Mouse (Mus musculus): ENCODE data around the gene Prr5. TPM values are rescaled to one million over a fixed set of nuclear protein-coding genes. Genes with fewer than 3 reads are reported as not detected.

The Prr5 gene
- polyA plus RNA-seq, 1 experiment from 2014 or later, result 27.8 TPM

GRCm38 (mm10) chr15:84641127-84641526 lies 28.3 kb upstream of the Prr5 start:
- Histone ChIP-seq H3K36me3 (ENCODE audit: insufficient read depth) (no peaks in the 10 kb centered on the region), H3K4me2 (no peak overlapping the region), H3K27ac (ENCODE audit: low read depth) (no peak overlapping the region), H3K4me3 (ENCODE audit: low read depth, low read length) (no peak overlapping the region), H3K4me1 (ENCODE audit: insufficient read depth) (no peaks in the 10 kb centered on the region), H3K9ac (no peak overlapping the region), H3K27me3 (ENCODE audit: insufficient read depth, low read length) (no peaks in the 10 kb centered on the region), H3K9me3 (ENCODE audit: low read depth, low read length) (peaks cover 3% of the 10 kb centered on the region; the same call in 1 of the 2 replicates)
- no peak for TF ChIP-seq CTCF (IDR thresholded peaks at IDR 0.05; ENCODE audit: low read depth)
- DNase-seq (no peak), ATAC-seq (ENCODE audit: insufficient read depth) (no peak)
- WGBS, result 45% methylated on average over 5 of the region's 5 CpGs

GRCm38 (mm10) chr15:84641948-84642347 lies 27.5 kb upstream of the Prr5 start:
- 90% methylated on average over 1 of the region's 1 CpGs for WGBS
- DNase-seq (no peak), ATAC-seq (ENCODE audit: insufficient read depth) (no peak)
- TF ChIP-seq CTCF (IDR thresholded peaks at IDR 0.05; ENCODE audit: low read depth), result no peak
- no peak overlapping the region for H3K9ac ChIP-seq
- no peak overlapping the region for H3K4me3 ChIP-seq (ENCODE audit: low read depth, low read length)
- H3K4me2 ChIP-seq, result no peak overlapping the region
- H3K27ac ChIP-seq (ENCODE audit: low read depth), result no peak overlapping the region
- H3K27me3 ChIP-seq (ENCODE audit: insufficient read depth, low read length), result no peaks in the 10 kb centered on the region
- peaks cover 3% of the 10 kb centered on the region; the same call in 1 of the 2 replicates for H3K9me3 ChIP-seq (ENCODE audit: low read depth, low read length)
- H3K36me3 ChIP-seq (ENCODE audit: insufficient read depth), result no peaks in the 10 kb centered on the region
- no peaks in the 10 kb centered on the region for H3K4me1 ChIP-seq (ENCODE audit: insufficient read depth)

DNA sequence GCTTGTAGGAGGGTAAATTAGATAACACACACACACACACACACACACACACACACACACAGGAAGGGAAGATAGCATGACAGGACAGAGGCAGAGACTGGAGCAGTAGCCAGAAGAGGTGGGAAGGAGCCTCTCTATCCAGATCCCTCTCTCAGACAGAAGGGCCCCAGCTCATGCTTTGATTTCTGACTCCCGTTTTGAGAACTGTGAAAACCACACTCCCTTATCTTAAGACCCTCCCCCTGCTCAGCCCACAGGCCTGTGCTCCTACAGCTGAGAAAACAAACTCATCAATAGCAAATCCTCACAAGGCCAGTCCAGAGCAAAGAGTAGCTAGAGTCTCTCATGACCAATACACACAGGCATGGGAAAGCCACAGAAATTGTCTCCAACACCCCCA lies 26.2 kb upstream of the Prr5 start:
- no peaks in the 10 kb centered on the region for H3K36me3 ChIP-seq (ENCODE audit: insufficient read depth)
- H3K4me3 ChIP-seq (ENCODE audit: low read depth, low read length), result no peak overlapping the region
- H3K4me2 ChIP-seq, result no peak overlapping the region
- peaks cover 3% of the 10 kb centered on the region; the same call in 1 of the 2 replicates for H3K9me3 ChIP-seq (ENCODE audit: low read depth, low read length)
- TF ChIP-seq CTCF (IDR thresholded peaks at IDR 0.05; ENCODE audit: low read depth), result no peak
- no peak overlapping the region for H3K27ac ChIP-seq (ENCODE audit: low read depth)
- H3K27me3 ChIP-seq (ENCODE audit: insufficient read depth, low read length), result no peaks in the 10 kb centered on the region
- no peak overlapping the region for H3K9ac ChIP-seq
- DNase-seq (no peak), ATAC-seq (ENCODE audit: insufficient read depth) (no peak)
- 0% methylated on average over 1 of the region's 1 CpGs for WGBS
- H3K4me1 ChIP-seq (ENCODE audit: insufficient read depth), result no peaks in the 10 kb centered on the region

GRCm38 (mm10) chr15:84651481-84651880 lies 17.9 kb upstream of the Prr5 start:
- Histone ChIP-seq H3K9ac (no peak overlapping the region), H3K4me3 (ENCODE audit: low read depth, low read length) (no peak overlapping the region), H3K27me3 (ENCODE audit: insufficient read depth, low read length) (no peaks in the 10 kb centered on the region), H3K9me3 (ENCODE audit: low read depth, low read length) (no peaks in the 10 kb centered on the region), H3K36me3 (ENCODE audit: insufficient read depth) (no peaks in the 10 kb centered on the region), H3K27ac (ENCODE audit: low read depth) (no peak overlapping the region), H3K4me1 (ENCODE audit: insufficient read depth) (peaks cover 12% of the 10 kb centered on the region), H3K4me2 (no peak overlapping the region)
- DNase-seq (no peak), ATAC-seq (ENCODE audit: insufficient read depth) (no peak)
- WGBS, result 79% methylated on average over 6 of the region's 6 CpGs
- TF ChIP-seq CTCF (IDR thresholded peaks at IDR 0.05; ENCODE audit: low read depth), result no peak

DNA sequence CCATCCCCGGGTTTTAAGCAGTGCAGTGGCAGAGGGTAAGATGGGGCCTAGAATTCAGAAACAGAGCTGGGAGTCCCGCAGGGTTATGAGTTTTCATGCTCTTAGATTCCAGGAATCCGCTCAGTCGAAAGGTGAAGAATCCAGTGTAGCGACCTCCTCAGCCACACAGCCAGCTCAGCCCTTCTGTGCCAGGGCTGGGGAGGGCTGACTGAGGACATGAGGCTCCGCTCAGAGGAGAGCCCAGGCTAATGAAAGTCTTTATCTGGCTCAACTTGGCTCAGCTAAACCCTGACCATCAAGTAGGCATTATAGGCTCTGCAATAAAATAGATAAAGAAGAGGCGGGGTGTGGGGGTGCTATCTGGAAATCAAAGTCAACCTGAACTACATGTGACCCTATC lies 16.3 kb upstream of the Prr5 start:
- no peaks in the 10 kb centered on the region for H3K9me3 ChIP-seq (ENCODE audit: low read depth, low read length)
- H3K27ac ChIP-seq (ENCODE audit: low read depth), result peak overlapping the region; percentile 97; the same call in 1 of the 2 replicates
- ATAC-seq (ENCODE audit: insufficient read depth), result no peak
- H3K27me3 ChIP-seq (ENCODE audit: insufficient read depth, low read length), result no peaks in the 10 kb centered on the region
- WGBS, result 89% methylated on average over 7 of the region's 7 CpGs
- DNase-seq, result no peak
- TF ChIP-seq CTCF (IDR thresholded peaks at IDR 0.05; ENCODE audit: low read depth), result no peak
- H3K9ac ChIP-seq, result no peak overlapping the region
- H3K4me1 ChIP-seq (ENCODE audit: insufficient read depth), result peaks cover 12% of the 10 kb centered on the region
- no peaks in the 10 kb centered on the region for H3K36me3 ChIP-seq (ENCODE audit: insufficient read depth)
- H3K4me2 ChIP-seq, result no peak overlapping the region
- no peak overlapping the region for H3K4me3 ChIP-seq (ENCODE audit: low read depth, low read length)

DNA sequence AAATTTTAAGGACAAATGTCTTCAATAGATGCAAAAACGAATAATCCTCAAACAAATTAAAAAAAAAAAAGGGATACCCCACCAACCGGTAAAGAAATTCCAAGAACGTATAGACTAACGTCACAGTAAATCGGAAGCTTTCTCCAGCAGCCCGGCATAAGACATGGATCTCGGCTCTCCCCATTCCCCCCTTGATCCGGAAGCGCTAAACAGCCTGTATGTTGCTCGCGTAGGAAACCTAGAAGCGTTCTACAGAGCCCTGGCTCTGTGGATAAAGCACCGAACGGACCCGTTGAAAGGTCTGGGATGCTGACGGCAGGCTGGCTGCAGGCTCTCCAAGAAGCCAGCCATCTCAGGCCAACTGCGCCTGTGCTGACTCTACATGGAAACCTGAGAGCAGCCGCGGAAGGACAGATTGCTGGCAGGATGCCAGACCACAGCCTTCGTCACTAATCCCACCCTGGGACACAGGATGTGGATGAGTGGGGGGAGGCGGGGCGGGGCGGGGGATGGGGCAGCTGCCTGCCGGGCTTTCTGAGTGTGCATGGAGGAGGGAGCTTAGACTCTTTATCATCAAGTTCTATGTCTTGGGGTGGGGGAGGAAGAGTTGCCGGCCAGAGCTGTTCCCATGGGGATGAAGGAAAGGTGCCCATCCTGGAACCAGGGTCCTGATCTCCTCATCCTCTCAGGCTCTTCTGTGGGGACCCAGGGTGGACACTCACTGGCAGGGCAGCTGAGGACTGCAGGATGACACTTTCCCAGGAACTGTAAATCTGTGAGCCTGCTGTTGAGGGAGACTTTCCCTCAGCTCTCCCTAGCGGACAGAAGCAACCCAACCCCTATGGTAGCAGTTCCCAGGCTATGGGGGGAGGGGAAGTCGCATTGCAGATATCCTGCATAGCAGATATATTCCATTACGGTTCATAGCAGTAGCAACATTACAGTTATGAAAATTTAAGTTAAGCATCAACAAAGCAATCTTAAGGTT lies 15.1 kb upstream of the Prr5 start:
- Histone ChIP-seq H3K4me3 (ENCODE audit: low read depth, low read length) (peak overlapping the region; percentile 34), H3K9ac (peak overlapping the region; percentile 49), H3K4me2 (peak overlapping the region; percentile 63), H3K4me1 (ENCODE audit: insufficient read depth) (peaks cover 12% of the 10 kb centered on the region), H3K27me3 (ENCODE audit: insufficient read depth, low read length) (no peaks in the 10 kb centered on the region), H3K36me3 (ENCODE audit: insufficient read depth) (no peaks in the 10 kb centered on the region), H3K9me3 (ENCODE audit: low read depth, low read length) (no peaks in the 10 kb centered on the region), H3K27ac (ENCODE audit: low read depth) (peak overlapping the region; percentile 97)
- peak; percentile 57 for TF ChIP-seq CTCF (IDR thresholded peaks at IDR 0.05; ENCODE audit: low read depth)
- peak; percentile 94 for ATAC-seq (ENCODE audit: insufficient read depth)
- 1% methylated on average over 28 of the region's 28 CpGs for WGBS
- DNase-seq, result peak; percentile 99

GRCm38 (mm10) chr15:84654975-84655374 lies 14.4 kb upstream of the Prr5 start:
- peak overlapping the region; percentile 63 for H3K4me2 ChIP-seq
- no peaks in the 10 kb centered on the region for H3K36me3 ChIP-seq (ENCODE audit: insufficient read depth)
- peak; percentile 45 for DNase-seq

More at GRCm38 (mm10) chr15:84654975-84655374, 14.4 kb upstream of the Prr5 start:
- no peak for TF ChIP-seq CTCF (IDR thresholded peaks at IDR 0.05; ENCODE audit: low read depth)
- no peaks in the 10 kb centered on the region for H3K9me3 ChIP-seq (ENCODE audit: low read depth, low read length)
- H3K27ac ChIP-seq (ENCODE audit: low read depth), result peak overlapping the region; percentile 97
- H3K27me3 ChIP-seq (ENCODE audit: insufficient read depth, low read length), result no peaks in the 10 kb centered on the region
- 39% methylated on average over 10 of the region's 10 CpGs for WGBS
- H3K9ac ChIP-seq, result no peak overlapping the region
- no peak overlapping the region for H3K4me3 ChIP-seq (ENCODE audit: low read depth, low read length)
- peaks cover 12% of the 10 kb centered on the region for H3K4me1 ChIP-seq (ENCODE audit: insufficient read depth)
- 0 out of 2 replicates have a peak, but pooled peaks have one; percentile 2 for ATAC-seq (ENCODE audit: insufficient read depth)
